Mouse (Mus musculus) frontal cortex, postnatal 25 days (tissue): ENCODE measurements around the gene Rap1gap2.

Experiments used
- DNase-seq, 2 experiments: peaks; one replicate each; pipeline ENCODE4 v3.0.0; 2022; ENCODE audit warnings: low spot score in 2 of 2

The Rap1gap2 gene

GRCm38 (mm10) chr11:74502485-74502884 lies 108.2 kb downstream of the Rap1gap2 start:
- DNase-seq, result no peak

DNA sequence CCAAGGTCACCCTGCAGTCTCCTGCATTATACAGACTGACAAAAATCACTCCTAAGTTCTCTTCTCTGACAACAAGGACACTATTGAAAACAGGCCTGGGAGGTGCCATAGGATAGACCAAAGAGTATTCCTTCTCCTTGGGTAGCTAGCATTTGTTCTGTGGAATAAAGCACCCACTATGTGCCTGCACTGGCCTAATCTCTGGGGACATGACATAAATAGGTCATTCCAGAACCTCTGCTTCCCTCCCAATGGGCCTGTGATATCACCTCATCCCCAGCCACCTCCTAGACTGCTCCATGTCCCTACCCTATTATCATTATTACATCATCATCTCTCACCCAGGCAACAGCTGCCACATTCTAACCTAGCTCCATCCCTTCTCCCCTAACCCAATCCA lies 108.7 kb downstream of the Rap1gap2 start:
- DNase-seq, result no peak

GRCm38 (mm10) chr11:74501061-74501460 lies 109.7 kb downstream of the Rap1gap2 start:
- DNase-seq, result no peak

- no peak for DNase-seq
Measured at GRCm38 (mm10) chr11:74499521-74500099, 111.1 kb downstream of the Rap1gap2 start.

GRCm38 (mm10) chr11:74499058-74499457 lies 111.7 kb downstream of the Rap1gap2 start:
- DNase-seq, result no peak

DNA sequence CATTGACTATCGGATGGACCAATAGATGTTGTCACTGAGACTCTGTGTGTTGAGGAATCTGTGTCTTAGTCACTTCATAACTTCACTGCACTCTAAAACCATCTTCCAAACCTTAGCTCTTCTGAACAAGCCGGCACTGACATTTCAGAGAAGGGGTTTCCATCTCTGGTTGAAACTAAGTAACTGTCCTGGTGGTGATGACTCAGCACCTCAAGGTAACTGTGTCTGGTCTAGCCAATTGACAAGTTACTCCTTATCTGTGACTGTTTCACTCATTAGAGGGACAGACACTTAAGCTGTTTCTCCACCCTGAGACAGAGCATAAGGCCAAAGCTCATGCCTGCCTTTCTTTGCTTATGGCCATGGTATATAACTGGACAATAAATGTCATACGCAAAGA lies 114.1 kb downstream of the Rap1gap2 start:
- DNase-seq, result no peak

GRCm38 (mm10) chr11:74493936-74494335 lies 116.8 kb downstream of the Rap1gap2 start:
- no peak for DNase-seq

DNA sequence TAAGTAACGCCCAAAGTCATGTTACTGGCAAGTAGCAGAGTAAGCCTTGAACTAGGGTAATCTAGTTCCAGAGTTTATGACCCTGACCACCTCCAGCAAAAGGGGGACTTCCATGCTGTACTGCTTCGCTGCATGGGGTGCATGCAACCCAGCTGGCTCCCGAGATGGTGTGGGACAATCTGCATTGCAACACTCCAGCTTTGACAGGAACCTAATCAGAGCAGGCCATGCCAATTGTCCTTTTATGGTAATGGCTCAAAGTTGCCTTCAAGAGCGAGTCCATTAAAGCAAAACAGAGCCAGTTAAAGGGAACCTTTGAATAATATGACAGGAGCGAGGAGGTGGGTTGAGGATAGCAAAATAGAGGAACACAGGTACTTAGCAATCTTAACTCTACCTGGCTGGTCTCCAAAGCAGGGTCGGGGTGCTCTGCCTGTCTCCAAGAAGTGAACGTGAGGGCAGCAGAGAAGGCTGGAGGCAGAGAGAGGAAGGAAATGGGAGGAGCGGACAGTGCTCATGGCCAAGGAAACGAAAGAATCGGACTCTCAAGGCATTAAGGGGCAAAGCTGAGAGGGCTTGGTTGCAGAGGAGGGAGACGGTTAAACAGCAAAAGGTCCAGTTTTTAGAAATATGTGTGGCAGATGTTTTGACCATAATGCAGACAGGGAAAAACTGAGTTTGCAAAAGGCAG lies 117.4 kb downstream of the Rap1gap2 start:
- no peak for DNase-seq

- DNase-seq, result no peak
Measured at GRCm38 (mm10) chr11:74491130-74491529, 119.6 kb downstream of the Rap1gap2 start.

- DNase-seq, result no peak
Measured at GRCm38 (mm10) chr11:74489239-74489638, 121.5 kb downstream of the Rap1gap2 start.

- no peak for DNase-seq
Measured at GRCm38 (mm10) chr11:74487952-74488351, 122.8 kb downstream of the Rap1gap2 start.

DNA sequence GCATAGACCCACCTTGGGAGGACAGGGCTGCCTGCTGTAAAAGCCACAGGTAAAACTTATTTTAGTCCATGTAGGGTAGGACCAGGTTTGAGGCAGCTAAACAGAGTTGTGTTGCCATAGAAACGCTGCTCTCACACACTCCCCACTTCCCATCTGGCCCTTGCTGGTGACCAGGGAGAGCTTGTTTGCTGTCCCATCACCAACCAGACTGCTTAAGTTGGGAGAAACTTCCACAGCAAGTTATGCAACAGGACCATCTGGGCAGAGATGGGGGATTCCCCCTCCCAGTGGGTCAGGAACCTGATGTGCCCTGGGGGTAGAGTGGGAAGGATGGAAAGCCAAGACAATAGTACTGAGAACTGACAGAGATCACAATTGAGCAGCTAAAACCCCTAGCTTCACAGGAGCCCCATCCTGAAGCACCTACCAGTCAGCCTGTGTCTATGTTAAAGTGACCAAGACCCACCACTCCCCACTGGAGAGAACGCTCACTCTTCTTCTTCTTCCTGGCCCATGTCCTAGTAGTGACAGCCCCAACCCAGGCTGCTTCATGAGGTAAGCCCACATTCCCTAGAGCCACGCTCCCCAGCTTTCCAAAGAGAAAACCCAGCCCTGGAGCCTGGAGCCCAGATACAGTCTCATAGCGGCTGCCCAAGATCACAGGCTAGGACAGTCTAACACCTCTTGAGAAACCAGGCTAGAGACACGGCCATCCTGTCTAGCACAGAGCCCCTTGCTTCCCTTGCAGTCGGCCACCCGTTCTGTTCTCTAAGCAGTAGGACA lies 125.1 kb downstream of the Rap1gap2 start:
- no peak for DNase-seq

- no peak for DNase-seq
Measured at GRCm38 (mm10) chr11:74483871-74484270, 126.8 kb downstream of the Rap1gap2 start.

DNA sequence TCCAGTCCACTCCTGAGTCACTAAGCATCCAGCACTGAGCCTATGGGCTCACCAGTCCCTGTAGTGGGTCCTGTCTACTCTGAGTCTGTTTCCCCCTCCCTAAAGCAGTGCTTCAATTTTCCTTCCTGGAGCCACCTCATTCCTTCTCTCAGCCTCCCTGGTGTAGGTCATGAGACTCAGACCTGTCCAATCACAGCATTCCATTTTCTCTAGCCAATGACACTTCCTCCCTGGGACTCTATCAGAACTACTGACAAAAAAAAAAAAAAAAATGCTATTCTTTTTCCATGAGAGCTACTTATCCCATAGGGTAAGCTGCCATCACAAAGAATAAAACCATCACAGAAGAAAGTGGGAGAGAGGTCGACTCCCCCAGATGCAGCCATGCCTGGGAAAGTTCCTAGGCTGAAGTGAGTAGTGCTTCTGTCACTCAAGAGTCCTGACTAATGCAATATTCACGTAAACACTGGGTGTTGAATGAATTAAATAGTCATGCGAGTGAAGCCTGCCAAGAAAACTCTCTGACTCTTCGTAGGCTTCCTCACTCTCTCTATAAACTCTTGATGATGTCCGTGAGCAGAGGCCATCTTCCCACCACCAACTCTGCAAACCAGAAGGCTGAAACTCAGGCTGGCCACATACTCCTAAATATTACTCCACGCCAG lies 127.4 kb downstream of the Rap1gap2 start:
- no peak for DNase-seq

DNA sequence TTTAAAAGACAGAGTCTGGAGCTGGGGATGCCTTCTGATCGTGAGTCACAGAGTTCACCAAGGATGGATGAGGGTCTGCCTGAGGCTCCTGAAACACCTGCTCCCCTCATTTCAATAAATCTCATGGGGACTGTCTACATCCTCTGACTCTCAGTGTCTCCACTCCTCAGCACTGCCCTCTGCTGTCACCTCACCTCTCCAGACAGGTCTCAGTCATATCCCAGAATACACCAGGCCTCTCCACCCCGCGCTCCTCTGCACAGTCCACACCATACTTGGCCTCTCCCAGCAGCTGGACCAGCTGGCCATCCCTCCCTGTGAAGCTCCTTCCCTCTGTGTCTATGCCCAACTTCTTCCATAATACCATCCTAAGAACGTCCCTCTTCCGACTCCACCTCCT lies 128.9 kb downstream of the Rap1gap2 start:
- no peak for DNase-seq

DNA sequence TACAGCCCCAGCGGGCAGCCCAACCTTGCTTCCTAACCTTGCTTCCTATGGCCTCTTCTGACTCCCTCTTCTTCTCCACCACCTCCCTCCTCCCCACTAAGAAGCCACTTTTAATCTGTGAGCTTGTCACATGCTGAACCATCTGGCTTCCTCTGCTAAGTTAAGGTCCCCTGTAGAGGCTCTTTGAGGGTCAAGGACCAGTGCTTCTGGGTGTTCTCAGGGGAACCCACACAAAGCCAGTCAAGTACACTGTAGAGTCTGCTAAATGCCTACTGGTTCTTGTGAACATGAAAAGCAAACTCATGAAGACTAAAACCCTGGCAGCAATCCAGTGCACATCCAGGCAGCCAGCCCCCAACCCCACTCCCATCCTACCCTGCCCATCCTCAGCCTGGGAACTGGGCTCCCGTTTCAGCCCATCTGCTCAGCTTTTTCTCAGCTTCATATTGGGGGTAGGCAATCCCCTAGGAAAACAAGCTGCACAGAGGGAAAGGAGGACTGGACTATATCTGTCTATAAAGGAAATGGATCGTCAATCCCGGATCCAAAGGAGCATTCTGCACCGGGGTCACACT lies 130.9 kb downstream of the Rap1gap2 start:
- DNase-seq, result no peak

DNA sequence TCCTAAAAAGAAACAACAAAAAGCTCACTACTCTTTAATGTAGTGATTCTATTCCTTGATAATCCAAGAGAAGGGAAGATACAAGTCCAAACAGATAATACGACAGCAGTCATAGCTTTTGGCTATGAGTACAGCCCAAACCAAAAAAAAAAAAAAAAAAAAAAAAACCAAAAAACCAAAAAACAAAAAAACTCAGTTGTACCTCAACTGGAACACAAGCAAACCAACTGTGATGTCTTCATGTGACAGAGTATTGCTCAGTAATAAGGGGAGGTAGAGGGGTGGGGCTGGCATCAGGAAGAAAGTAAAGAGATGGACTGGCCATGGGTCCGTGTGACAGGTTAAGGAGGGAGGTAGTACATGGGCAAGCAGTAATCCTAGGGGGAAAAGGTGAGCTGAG lies 131.8 kb downstream of the Rap1gap2 start:
- no peak for DNase-seq

DNA sequence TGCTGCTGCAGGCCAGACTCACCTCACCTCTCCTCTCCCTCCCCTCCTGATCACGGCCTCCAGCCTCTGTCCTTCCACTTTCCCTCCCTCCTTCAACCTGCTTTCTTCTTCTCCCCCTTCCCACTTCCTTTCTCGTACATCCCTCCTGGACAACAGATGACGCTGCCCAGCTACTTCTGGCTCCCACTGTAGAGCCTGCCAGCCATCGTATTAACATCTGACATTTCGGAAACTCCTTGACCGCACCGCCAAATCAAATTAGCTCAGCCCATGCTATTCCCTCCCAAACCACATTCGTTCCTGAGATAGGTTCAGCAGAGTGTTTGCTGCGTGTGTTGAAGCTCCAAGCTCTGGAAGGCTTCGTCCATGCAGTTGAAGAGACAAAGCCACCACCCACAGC lies 138.0 kb downstream of the Rap1gap2 start:
- DNase-seq, result no peak

DNA sequence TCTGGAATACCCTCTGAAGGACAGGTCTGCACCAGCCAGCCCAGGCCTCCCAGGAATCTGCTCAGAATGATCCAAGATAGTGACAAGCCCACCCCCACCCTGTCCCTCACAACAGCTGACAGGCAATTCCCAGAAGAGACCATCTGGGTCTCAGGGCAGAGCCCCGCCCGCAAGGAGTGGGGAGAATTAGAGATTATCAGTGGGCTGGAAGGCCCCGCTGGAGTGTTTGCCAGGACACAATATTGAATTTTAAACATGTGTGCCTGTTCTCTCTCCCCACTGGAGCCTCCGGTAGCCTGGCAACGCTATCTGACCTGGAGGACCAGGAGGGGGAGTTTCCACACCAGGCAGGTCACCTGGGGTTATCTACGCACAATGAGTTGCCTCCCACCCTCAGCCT lies 142.5 kb downstream of the Rap1gap2 start:
- no peak for DNase-seq

DNA sequence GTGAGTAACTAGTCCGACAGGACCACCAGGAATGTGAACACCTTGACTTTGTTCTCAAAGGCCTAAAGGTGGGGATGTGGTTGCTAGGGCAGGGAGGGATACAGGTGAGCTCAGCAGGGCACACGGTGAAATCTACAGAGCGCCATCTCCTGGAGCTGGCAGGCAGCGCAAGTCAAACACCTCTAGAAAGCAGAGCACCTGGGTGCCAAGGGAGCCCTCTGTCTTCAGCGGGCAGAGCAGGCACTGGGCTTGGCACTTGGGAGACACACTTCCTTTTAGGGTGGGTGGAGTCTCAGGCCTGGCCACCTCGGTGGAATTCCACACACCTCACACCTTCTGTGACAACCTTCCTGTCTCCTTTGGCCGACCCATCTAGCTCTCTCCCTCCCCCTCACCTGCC lies 145.0 kb downstream of the Rap1gap2 start:
- no peak for DNase-seq

DNA sequence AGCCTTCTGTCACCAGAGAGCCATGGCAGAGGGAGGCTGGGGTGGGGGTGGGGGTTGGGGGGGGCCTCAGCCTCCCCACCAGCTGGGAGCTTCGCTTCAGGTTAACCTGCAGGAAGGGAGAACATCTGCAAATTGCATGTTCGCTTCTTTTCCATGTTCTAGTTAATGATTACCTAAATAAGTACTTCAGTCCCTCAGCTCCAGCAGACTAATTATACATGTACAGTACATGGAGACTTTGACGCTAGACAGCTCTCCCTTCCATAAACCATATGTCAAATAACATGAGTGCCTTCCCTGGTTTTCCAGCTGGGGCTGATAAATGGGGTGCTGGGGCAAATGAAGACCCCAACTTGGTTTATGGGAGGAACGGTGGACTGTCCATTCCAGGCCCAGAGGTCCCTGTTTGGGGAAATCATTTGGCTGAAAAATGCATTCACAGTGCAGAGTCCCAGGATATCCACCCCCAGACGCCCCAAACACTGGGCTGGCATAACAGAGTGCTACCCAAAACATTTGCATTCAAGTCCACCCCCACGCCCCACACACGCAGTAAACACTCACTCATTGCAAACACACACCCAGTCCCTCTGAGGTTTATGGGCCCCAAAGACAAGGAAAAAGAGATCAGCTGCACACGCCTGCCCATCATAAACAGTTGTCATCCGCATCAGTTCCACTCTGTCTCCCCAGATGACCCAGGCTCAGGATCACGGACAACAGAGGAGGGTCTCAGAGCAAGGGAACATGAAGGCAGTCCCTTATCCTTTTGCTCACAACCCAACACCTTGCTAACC lies 146.3 kb downstream of the Rap1gap2 start:
- DNase-seq, result no peak
